Mouse (Mus musculus) adrenal gland, postnatal 4 days (tissue): ENCODE results near the gene Ddx20. TPM values are rescaled to one million over a fixed set of nuclear protein-coding genes. Genes with fewer than 3 reads are reported as not detected.

Experiments
- DNase-seq, 2 experiments: peaks; one replicate each; pipeline ENCODE4 v3.0.0; 2021 to 2022; ENCODE audit warnings: low spot score in 2 of 2, mixed read lengths in 2 of 2
- long read RNA-seq, 2 experiments: library from polyadenylated mRNA; stranded (forward); transcript quantifications; one replicate each; pipeline ENCODE4 v2.0.0; 2021
- total RNA-seq, 2 experiments: library from RNA; stranded (reverse); gene quantifications; 2 replicates each; pipeline ENCODE4 v1.2.3; 2021

The Ddx20 gene
- 10 to 100 TPM; 22.4 to 24.6 TPM for total RNA-seq
- long read RNA-seq, experiment 1, transcript Ddx20-201 (11 exons, 2,905 nt): major isoform, 17 of 20 reads
- long read RNA-seq, experiment 1, partial matches to known transcripts: 2 of 20 reads
- long read RNA-seq, experiment 1, other reads (novel, unspliced or antisense): 1 of 20 reads
- long read RNA-seq, experiment 2, transcript Ddx20-201 (11 exons, 2,905 nt): major isoform, 41 of 52 reads
- long read RNA-seq, experiment 2, partial matches to known transcripts: 4 of 52 reads
- long read RNA-seq, experiment 2, other reads (novel, unspliced or antisense): 7 of 52 reads

DNA sequence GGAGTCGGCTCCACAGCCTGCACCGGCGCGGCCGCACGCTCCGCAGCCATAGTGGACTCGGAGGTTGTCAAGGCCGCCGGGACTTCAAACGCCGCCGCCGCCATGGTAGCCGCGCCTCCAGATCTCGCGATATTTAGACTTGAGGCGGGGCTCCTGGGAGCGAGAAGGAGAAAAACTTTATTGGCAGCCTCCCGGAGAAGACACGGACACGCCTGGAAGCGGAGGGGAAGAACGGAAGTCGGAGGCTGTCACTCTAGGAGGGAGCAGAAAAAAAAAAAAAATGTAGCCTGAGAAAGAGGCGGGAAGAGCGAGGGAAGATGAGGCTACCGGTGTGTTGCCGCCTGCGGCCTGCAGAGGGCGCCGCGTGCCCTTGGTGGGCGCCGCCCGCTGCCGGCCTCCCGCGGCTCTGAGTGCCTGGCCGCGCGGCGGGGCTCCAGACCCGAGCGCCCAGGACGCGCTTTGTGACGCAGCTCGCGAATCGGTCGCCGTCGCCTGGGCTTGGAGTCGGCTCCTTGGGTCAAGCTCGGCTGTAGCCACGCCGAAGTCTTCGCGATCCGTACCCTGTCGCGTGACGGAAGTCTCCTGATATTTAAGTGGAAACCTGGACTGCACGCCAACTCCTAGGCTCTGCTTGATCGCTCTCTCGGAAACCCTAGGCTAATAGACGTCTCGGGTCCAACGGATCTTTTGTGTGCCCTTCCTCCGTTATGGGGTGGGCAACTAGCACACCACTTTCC lies at the start of gene Ddx20:
TSS of gene Ddx20 (minus strand) at position 251 of the 737 bp plus-strand sequence.
- DNase-seq: peak; percentile 72 to 90

- DNase-seq: no peak
Observed at GRCm38 (mm10) chr3:105737070-105737469, 49.7 kb upstream of the Ddx20 start.

GRCm38 (mm10) chr3:105736148-105736547 lies 48.8 kb upstream of the Ddx20 start:
- DNase-seq: no peak

GRCm38 (mm10) chr3:105735285-105735684 lies 47.9 kb upstream of the Ddx20 start:
- DNase-seq: no peak

DNA sequence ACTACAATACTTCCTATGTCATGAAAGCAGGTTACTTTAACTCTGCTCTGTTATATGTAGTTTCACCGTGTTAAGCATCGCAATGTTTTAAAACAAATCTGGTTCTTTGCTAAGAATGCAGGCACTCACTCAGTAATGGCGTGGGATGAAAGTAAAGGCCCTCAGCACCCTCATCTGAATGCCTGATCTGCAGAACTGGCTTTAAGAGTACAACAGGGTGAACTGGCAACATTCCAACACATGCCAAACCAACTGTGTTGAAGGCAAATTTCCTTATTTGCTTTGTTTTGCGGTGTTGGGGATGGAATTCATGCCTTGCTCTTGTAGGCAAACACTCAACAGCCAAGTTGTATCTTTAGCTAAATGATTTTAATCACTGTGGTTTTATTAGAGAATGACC lies 46.2 kb upstream of the Ddx20 start:
- DNase-seq: no peak

- no peak for DNase-seq
Observed at GRCm38 (mm10) chr3:105732360-105732759, 45.0 kb upstream of the Ddx20 start.

GRCm38 (mm10) chr3:105726037-105726436 lies 38.7 kb upstream of the Ddx20 start:
- DNase-seq: no peak

- no peak for DNase-seq
Observed at GRCm38 (mm10) chr3:105722510-105722909, 35.1 kb upstream of the Ddx20 start.

- no peak for DNase-seq
Observed at GRCm38 (mm10) chr3:105721681-105722201, 34.4 kb upstream of the Ddx20 start.

- no peak for DNase-seq
Observed at GRCm38 (mm10) chr3:105720514-105720913, 33.1 kb upstream of the Ddx20 start.

DNA sequence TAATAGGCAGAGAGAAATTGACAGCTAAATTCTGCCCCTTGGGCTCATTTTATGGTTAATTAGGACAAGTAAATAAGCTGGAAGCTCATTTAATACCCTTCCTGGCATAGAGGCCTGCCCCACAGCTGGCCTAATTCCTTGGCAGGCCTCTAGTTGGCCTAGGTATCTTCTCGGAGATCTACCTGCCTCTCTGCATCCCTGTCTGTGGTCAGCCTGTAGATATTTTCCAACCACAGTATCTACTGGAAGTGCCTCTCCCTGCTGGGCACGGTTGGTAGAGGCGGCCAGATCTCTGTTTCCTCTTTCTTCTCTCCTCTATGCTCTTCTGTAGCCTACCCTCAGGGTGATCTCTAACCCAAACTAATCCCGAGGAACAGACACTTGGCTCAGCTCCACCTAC lies 32.6 kb upstream of the Ddx20 start:
- no peak for DNase-seq

DNA sequence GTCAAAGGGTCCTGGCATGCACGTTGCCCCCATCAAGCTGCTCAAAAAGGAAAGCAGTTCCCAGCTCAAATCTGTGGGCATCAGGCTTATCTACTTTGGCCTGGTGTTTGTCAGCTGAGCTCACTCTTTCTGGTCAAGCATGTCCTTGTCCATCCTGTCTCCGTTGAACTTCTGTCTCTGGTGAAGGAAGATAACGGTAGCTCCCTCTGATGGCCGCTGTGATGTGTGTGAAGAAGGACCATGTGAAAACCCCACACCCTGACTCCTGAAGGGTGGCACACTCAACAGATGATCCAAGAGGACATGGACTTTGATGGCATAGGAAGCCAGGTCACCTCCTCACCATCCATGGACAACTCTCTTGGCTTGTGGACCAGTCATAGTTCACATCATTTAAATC lies 31.4 kb upstream of the Ddx20 start:
- no peak for DNase-seq

- DNase-seq: no peak
Observed at GRCm38 (mm10) chr3:105717856-105718555, 30.6 kb upstream of the Ddx20 start.

DNA sequence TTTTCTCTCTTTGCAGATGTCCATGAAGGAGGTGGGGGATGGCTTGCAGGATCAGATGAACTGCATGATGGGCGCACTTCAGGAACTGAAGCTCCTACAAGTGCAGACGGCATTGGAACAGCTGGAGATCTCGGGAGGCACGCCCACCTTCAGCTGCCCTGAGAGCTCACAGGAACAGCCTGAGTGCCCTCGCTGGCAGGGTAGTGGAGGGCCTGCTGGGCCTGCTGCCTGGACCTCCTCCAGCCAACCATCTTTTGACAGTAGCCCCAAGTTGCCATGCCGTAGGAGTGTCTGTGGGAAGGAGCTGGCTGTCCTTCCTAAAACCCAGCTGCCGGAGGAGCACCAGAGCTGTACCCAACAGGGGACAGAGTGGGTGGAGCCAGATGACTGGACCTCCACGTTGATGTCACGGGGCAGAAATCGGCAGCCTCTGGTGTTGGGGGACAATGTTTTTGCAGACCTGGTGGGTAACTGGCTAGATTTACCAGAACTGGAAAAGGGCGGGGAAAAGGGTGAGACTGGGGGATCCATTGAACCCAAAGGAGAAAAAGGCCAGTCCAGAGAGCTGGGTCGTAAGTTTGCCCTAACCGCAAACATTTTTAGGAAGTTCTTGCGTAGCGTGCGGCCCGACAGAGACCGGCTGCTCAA lies 29.1 kb upstream of the Ddx20 start:
- no peak for DNase-seq

DNA sequence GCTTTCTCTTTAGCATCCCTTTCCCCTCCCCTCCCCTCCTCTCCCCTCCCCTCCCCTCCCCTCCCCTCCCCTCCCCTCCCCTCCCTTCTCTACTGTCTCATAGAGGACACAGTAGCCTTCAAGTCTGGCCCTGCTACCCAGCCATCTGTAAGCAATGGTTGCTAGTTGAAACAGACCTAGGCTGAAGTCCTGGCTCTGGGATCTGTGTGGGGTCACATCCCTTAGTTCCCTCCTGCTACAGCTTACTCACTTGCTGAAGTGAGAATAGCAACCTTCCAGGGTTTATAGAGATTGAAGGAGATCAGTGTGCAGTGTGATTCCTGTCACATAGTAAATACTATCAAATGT lies 27.4 kb upstream of the Ddx20 start:
- no peak for DNase-seq

DNA sequence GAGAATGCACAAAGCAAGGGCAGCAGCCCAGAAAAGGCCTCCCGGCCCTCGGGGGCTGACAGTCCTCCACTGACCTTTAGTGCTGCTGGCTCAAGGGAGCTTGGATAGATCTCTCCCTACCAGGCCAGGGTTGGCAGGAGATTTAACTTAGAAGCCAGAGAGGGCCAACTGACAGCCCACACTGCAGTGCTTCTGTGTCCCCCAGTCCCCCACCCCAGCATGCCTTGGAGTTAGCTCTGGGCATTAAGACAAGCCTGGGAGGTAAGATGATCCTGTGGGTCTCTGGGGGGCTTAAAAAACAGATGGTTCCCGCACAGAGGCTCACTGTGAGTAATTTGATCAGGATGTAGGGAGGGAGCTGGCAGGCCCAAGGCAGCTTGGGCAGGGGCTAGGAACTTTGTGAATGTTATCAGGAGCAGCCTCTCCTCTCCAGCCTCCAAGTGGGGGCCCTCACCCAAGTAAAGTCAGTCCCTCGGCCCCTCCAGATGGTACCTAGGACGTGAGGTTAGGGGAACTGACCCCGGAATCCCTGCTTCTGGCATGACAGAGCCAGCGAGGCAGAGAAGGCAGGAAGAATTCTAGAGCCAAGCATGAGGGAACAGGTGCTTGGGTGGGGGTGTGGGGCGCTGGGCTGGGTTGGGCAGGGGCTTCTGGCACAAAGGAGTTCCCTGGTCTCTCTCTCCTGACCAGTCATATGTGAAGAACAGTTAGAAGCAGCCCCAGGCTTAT lies 26.9 kb upstream of the Ddx20 start:
- no peak for DNase-seq

GRCm38 (mm10) chr3:105712827-105713226 lies 25.5 kb upstream of the Ddx20 start:
- no peak for DNase-seq

DNA sequence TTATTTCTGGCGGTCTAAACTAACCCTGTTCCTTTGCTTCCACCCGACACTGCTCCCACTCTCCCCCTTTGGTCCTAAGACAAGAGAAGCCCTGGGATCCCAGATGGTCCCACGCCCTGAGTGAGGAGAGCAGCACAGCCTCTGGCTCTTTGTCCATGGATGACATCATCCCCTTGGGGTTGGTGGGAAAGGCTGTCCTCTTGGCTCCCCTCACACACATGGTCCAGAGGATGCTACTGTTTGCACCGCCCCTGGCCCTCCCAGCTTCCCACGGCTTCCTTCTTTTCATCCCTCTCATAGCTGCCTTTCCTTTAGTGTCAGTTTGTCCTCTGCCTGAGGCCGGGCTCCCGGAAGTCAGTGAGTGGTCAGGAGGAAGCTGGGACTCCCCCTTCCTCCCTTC lies 24.4 kb upstream of the Ddx20 start:
- no peak for DNase-seq

DNA sequence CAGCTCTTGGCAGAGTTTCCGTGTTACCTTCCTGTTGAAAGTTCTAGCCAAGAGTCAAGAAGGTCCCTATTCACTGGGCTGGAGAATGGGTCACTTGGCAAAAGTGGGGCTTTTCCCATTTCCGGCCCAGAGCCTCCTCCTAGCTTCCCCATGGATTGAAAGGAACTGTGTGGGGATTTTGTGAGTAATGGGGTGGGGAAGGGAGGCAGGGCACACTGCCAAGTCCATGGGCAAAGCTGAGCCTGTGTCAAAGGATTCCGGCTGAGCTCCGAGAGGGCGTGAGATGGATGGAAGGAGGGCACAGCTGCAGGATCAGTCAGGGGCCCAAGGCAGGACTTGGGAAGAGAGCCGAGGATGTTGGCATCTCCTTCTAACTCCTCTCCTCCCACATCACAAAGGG lies 22.9 kb upstream of the Ddx20 start:
- no peak for DNase-seq

DNA sequence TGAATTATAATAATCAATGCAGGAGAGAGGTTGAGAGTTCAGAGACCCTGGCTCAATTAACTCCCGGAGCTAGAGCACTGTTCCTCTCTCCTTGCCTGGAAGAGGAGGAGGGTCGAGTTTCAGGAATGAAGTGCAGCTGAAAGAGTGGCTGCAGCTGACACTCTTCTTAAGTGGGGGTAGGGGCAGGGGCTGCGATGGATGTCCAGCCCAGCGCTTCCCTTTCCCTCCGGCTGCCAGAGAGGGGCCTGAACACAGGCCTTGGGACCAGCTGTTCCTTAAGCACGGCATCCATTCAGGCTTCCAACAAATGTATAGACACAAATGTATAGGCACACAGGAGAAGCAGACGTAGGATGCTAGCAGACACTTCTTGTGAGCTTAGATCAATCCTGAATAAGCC lies 20.2 kb upstream of the Ddx20 start:
- DNase-seq: no peak
